Mouse (Mus musculus) left cerebral cortex, postnatal 10 days (tissue): ENCODE results near the gene Apoc2. TPM values are rescaled to one million over a fixed set of nuclear protein-coding genes. Genes with fewer than 3 reads are reported as not detected.
A peak's percentile ranks its signal among the peaks of the same experiment; 100 is the strongest.

ENCODE experiments used
- DNase-seq, 2 experiments: peaks; one replicate each; pipeline ENCODE4 v3.0.0; 2021 to 2022; ENCODE audit warnings: low spot score in 2 of 2, mixed read lengths in 1 of 2; ENCODE audit errors: extremely low spot score in 1 of 2
- intact Hi-C: fragments of 180-260 bp; cut with DNase I; formaldehyde crosslinking; loops from one replicate; pipeline ENCODE4 v1.15.1; 2025
- total RNA-seq, 2 experiments: library from RNA; stranded (reverse); gene quantifications; 2 replicates each; pipeline ENCODE4 v1.2.3; 2021

Gene Apoc2
- not detected for total RNA-seq

DNA sequence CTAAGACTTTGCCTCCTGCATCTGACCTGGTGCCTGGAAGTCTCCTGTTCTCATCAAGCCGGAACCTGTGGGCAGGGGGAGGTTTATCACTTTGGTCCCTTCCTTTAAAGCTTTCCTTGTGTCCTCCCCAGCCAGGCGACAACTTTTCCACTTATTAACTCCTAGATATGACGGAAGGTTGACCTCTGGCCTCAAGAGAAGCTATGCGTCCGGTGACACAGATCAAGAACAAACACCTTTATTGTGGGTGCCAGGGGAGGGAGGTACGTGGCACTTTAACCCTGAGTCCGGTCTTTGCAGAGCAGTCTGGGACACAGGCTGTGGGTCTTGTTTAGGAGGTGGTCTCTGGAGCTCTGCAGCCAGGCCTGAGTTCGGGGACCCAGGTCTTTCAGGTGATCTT is at the start of gene Apoc2:
Apoc2 (minus strand) TSS at position 70 of the 400 bp plus-strand sequence.
- intact Hi-C loops, result no loop called here
- DNase-seq, result no peak

DNA sequence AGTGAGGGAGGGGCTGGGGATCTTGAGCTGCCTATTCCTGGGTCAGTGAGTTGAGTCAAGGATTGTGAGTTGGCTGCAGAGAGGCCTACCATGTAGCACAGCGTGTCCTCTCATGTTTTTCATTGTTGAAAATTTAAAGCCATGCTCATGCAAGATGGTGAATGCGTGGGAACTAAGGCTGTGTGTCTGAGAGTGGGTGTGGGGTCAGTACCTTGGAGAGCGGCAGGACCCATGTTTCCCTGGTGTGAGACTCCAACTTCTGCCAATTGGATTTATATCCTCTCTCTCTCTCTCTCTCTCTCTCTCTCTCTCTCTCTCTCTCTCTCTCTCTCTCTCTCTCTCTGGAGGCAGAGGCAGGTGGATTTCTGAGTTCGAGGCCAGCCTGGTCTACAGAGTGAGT is 48.8 kb upstream of the Apoc2 start:
- intact Hi-C loops, result no loop called here
- no peak for DNase-seq

DNA sequence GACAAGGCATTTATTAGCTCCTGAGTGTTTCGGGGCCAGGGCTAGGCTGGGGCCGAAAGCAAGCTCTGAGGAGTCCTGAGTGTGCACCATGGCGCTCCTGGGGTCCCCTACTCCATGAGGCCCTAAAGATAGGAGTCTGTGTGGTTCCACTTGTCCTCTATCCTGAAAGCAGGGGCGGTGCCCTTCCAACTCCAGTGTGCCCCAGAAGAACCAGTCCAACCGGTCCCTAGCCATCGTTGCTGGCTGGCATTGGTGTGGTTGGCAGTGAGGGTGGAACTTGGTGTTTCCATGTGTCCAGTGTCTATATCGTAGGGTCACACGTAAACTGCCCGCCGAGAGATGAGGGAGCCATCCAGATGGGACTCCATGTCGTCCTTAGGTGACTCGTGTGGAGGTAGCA is 46.4 kb upstream of the Apoc2 start:
- intact Hi-C loops, result no loop called here

DNA sequence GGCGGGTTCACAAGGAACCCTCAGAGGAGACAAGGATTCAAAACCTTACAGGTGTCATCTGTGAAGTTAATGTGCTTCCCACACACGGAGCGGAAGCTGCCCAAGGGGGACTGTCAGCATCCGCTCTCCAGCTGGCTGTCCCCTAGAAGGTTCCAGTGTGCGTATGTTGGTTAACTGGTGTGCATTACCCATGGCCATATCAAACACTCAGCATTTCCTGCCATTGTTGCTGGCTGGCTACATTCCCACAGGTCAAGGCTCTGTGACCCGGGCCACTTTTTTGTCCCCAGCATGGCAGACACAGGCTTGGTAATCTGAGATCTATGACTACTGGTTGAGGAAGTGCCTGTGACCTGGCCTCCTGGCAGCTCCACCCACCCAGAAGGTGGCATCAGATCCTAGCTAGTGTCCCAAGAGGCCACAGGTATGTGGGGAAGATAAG is 45.0 kb upstream of the Apoc2 start:
- intact Hi-C loops, result no loop called here
- peak in 1 of 2 experiments; percentile 71 for DNase-seq

More for the DNA sequence above, 46.4 kb upstream of the Apoc2 start:
- no peak for DNase-seq

DNA sequence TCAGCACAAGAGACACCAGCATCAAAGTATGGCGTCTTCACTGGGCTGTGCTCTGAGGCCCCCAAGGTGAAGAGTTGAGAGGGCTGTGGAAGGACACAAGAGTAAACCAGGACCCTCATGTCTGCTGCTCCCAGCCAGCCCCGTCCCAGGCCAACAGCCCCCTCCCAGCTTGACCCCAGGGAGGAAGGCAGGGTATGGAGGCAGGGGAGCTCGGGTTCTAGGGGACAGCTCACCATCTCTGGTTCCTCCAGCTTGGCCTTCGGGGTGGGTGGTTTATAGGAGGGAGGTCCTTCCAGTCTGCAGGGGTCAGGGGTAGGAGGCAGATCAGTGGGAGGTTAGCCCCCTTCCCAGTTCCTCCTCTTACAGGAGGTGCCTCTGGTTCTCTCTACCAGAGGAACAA is 41.5 kb upstream of the Apoc2 start:
- intact Hi-C loops, result no loop called here
- no peak for DNase-seq

DNA sequence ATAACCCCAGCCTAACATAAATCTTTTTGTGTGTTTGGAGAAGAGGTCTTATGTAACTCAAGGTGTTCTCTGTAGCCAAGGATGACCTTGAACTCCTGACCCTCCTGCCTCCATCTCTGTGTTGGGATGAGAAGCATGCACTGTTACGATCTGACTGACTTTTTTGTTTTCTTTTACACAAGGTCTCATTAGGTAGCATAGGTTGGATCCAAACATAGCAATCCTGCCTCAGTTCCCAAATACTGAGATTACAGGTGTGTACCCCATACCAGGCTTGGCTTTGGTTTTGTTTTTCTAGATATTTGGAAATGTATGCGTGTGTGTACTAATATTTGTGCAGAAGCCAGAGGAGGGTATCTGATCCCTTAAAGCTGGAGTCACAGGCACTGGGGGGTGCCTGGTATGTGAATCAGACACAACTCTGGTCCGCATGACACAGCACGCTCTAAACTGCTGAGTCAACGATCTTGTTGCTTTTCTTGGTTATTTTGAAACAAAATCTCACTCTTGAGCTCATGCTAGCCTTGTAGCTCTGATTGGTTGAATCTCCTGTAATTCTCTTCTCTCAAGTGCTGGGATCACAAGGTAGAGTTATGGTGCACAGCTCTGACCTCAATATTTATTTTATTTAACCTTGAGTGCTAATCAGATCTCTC is 40.7 kb upstream of the Apoc2 start:
- DNase-seq, result no peak
- intact Hi-C loops, result no loop called here

DNA sequence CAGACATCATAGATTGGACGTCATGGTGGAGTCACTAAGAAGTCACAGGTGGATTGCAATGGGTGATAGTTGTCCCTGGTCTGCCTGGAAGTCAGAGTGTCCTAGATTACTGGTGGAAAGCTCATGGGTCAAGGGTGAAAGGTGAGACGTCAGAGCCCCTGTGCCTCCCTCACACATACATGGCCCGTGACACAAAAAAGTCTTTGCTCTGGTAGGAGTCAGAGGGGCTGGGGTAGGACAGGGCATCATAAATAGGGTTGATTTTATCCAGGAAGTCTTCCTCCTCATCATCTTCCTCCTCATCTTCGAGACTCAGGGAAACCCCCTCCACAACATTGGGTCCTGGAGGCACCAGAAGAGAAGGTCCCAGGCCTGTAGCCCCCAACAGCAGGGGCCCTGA is 39.6 kb upstream of the Apoc2 start:
- no peak for DNase-seq
- intact Hi-C loops, result no loop called here

DNA sequence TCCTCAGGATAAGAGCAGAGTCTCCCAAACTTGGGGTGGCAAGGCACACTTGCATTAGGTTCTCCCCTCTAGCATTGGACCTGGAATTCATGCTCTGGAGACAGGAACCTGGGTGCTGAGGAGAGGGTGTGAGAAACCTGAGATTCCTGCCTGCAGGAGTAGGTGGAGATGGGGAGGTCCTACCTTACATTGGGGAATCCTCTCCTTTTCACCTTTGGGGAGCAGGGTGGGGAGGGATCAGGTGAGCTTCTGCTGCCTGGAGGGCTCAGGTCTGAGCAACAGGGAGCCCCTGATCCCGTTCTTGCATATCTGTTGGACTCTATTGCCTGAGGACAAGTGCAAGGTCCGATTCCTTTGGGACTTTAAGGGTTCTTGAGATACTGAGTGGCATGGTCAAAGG is 39.1 kb upstream of the Apoc2 start:
- intact Hi-C loops, result no loop called here
- DNase-seq, result no peak

DNA sequence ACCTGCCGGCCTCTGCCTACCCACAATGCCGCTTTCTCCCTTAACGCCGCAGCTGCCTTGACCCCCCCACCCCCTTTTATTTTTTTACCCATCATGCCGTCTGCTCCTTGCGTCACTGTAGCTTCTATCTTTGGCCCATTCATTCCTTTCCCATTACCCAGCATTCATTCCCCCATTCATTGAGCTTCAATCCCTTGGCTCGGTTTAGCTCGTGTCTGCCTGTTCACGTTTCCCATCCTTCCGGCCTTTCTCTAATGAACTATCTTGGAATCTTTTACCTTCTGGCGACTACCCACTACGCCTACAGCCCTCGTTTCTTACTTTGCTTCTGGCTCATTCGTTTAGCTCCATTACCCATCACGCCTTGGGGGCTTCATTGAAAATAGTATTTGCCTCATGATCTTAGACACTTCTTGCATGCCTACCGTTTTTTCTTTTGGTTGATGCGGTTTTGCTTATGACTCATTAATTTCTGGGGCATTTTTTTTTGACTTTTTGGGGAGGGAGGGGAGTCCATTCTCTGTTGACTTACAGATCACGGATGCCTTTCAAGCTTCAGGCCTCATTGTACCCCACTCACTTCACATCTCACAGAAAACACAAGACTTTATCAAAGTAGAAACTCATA is 38.4 kb upstream of the Apoc2 start:
- no peak for DNase-seq

DNA sequence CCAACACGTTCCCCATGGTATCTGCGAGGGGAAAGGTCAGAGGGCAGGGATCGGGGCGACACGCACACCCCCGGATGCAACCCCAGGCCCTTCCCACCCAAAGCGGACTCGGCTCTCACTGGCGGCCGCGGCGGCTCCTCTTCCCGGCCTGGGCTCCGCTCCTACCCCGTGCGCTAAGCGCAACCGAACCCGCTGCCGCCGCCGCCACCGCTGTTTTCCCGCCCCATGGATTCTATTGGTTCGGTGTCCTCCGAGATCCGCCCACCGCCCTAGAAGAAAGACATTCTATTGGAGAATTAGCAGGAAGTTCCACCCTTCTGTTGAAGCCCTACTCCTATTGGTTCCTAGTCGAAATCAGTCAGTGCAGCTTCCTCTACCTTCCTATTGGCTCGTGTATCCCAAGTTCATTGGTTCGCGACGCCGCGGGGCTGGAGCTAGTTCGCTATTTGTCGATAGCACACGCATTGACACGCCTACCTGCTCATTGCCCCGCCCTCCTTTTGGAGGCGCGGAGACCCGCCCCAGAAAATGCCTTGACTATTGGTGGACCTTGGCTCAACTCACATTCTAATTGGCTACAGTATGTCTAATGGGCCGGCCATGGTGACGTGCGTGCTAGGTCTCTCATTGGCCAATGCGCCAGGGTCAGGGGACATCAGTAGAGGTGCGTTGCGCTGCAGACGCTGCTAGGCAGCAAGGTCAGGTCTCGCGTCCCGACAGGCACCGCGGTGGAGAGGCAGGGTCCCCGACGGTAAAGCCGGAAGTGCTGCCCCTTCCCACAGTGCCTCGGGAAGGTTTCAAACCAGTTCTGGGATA is 37.7 kb upstream of the Apoc2 start, which contains the start of gene Tomm40:
Tomm40 (minus strand) TSS at position 200 of the 816 bp plus-strand sequence.
- intact Hi-C loops, result no loop called here
- DNase-seq, result peak; percentile 100

More for the DNA sequence above, 38.4 kb upstream of the Apoc2 start:
- intact Hi-C loops, result no loop called here

DNA sequence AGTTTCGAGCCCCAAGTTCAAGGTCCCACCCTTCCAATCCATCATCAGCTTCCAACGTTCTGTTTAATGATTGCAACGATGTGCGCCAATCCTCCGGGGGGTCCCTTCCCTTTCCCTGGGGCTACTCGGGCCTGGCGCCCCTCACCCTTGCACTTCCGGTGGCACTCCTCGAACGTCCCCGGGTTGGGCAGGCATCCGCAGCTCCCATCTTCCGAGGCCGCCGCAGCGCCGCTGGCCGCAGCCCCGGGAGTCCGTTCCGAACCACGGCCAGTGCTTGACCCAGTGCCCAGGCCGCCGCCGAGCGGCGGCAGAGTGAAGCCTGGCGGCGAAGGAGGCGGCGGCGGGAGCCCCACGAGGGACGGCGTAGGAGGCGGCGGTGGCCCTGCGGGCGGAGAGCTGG is 37.1 kb upstream of the Apoc2 start:
- intact Hi-C loops, result no loop called here
- DNase-seq, result no peak

DNA sequence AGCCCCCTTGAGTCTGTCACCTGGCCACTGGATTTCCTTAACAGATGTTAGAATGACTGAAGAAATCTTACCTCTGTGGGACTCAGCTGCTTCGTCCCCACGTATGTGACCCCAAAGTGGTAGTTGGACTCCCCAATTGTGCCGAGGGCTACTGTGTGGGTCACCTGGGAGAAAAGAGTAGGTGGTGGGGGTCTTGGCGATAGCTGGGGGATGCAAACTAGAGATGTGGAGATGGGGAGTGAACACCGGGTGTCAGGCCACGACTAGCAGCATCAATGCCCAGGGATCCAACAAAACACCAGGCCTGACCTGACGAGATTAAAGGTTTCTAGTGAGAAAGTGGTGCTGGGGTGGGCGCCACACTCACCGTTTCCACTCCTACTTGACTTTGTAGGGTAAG is 35.9 kb upstream of the Apoc2 start:
- DNase-seq, result no peak
- intact Hi-C loops, result no loop called here

DNA sequence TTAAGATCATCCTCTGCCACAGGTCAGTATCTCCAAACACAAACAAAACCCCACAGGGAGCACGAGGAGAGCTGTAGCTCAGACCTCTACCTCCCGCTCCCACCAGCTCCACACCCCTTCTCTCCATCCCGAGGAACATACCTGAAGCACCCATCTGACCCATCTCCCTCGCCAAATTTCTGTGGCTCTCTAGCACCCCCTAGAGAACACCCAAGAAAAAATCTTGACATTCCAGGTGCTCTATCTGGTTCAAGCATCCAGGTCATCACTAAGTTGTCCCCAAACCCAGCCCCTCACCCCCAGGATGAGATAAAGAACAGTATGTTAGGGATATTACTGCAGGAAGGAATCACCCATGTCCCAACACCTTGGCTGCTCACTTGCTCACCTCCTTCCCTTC is 35.5 kb upstream of the Apoc2 start:
- intact Hi-C loops, result no loop called here

DNA sequence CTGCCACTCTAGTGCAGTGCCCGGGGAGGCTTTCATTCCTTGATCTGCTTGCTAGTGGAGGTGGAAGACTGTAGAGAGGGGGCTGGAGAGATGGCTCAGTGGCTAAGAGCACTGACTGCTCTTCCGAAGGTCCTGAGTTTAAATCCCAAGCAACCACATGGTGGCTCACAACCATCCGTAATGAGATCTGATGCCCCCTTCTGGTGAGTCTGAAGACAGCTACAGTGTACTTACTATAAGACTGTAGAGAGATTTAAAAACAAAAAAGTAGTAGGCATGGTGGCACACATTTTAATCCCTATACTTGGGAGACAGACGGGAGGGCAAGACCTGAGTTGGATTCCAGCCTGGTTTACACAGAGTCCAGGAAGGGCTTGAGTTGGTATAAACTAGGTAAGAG is 34.7 kb upstream of the Apoc2 start:
- no peak for DNase-seq
- intact Hi-C loops, result no loop called here

More for the DNA sequence above, 35.5 kb upstream of the Apoc2 start:
- no peak for DNase-seq

DNA sequence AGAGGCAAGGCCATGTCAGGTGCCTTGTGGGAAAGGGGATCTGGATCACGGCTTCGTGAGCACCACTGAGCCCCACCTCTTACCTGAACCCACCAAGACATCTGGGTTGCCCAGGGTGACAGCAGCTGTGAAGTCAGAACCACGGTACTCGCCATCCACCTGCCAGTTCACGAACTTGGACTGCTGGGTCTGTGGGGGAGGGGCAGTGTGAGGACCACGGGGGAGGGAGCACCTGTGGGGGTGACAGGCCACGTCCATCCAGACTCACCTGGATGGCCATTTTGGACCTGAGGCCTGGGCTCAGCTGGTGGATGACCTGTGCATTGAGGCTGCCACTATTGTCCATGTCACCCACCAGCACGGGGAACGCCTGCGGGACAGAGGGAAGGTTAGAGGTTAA is 32.9 kb upstream of the Apoc2 start:
- DNase-seq, result peak in 1 of 2 experiments; percentile 63
- intact Hi-C loops, result no loop called here

DNA sequence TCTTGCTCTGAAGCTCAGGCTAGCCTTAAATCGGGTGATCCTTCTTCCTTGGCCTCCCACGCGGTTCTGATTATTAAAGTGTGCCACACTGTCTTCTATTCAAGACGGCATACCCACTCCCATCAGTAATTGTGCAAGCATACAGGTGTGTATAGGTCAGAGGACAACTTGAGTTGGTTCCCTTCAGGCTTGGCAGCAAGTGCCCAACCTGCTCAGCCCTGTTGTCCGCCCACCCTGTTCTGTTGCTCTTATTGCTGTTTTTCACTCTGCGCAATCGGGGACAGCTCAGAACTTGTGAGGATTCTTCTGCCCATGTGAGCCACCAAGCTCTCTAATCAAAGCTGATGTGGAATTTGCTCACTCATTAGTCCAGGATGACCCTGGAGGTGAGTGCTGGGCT is 27.5 kb upstream of the Apoc2 start:
- DNase-seq, result no peak
- intact Hi-C loops, result loop anchor here (10.0 kb wide), 1 partner anchor 300 kb away; the partner anchor contains the start of genes Ckm and Klc3

DNA sequence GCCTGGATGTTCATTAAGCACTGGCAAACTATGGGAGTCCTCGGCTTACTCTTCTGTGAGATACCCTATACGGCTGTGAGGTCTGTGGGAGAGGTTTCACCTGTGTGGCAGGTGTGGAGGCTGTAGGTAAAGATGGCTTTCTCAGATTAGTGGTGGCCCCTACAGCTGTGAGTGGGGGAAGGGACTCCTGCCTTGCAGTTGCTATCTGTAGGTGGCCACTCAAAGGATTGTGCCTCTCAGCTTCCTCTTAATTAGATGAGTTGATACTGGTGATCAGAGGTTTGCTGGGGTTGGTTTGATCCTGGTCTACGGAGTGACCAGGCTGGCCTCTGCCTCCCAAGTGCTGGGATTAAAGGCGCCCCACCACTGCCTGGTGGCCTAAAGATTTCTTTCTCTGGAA is 26.7 kb upstream of the Apoc2 start:
- no peak for DNase-seq
- intact Hi-C loops, result loop anchor here (10.0 kb wide), 1 partner anchor 300 kb away; the partner anchor contains the start of genes Ckm and Klc3

DNA sequence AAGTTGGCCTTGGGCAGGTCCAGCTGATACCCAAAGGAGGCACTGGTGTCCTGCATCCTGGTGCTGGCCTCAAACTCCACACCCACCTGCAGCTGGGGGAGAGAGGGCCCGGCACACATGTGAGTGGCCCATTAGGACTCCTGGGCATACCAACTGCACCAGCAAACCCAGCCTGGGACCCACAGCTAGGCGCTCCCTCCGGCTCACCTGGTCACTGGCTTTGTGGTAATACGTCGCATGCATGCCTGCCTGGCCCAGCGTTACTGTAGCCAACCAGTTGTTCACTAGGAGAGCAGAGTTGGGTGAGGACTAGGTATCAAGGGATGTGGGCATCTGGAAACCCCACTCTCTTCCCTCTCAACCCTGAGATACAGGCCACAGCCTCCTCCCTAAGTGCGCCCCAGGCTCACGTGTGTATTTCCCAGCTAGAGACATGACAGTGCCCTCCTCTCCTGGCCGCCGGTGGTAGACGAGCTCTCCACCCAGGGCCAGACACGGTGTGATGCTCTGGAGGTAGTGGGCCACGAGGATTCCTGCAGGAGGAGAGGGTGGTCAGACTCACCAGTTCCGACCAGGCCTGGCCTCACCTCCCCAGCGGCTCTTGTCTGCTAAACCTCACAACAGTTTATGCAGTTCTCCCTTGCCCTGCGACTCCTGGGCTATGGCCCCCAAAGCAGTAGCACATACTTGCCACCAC is 25.3 kb upstream of the Apoc2 start:
- DNase-seq, result no peak
- intact Hi-C loops, result loop anchor here (10.0 kb wide), 1 partner anchor 298 kb away; the partner anchor contains the start of genes Ckm and Klc3
